Mouse (Mus musculus): Measurements from ENCODE around the gene P2rx7. TPM values are rescaled to one million over a fixed set of nuclear protein-coding genes. Genes with fewer than 3 reads are reported as not detected.
A peak's percentile ranks its signal among the peaks of the same experiment; 100 is the strongest.

Gene P2rx7
- 1 to 10 TPM; 4.0 to 4.6 TPM for total RNA-seq (2021)
- long read RNA-seq, experiment 1, partial matches to known transcripts = 0 of 1 reads
- long read RNA-seq, experiment 1, other reads (novel, unspliced or antisense) = 0 of 1 reads
- long read RNA-seq, experiment 2, partial matches to known transcripts = 0 of 5 reads
- long read RNA-seq, experiment 2, other reads (novel, unspliced or antisense) = 1 of 5 reads

- no peak for DNase-seq (ENCODE audit: low spot score in 2 of 2)
These were observed at the start of gene P2rx7 for GRCm38 (mm10) chr5:122643701-122644100. Gene P2rx7, plus strand, starts transcription at chr5:122643911.

DNA sequence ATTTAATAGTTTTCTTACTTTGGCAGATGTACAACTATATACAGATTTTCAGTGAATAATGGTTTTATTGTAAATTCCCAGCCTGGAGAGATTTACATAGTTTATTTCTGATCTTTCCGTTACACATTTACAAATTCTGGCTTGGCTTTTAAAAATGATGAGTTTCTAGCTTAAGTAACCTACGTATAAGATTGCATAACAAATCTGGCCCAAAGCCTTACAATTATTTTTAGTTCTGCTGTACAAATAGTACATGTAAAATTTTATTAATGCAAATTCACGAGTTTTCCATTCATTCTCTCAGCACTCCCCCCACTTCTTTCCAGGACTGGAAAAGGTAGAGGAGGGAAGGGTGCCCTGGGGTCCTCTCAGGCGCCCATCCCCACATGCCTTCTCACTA lies 48.2 kb upstream of the P2rx7 start:
- no peak for DNase-seq (ENCODE audit: low spot score in 2 of 2)

- DNase-seq (ENCODE audit: low spot score in 2 of 2) = no peak
These were observed 41.5 kb upstream of the P2rx7 start for GRCm38 (mm10) chr5:122602233-122602632.

DNA sequence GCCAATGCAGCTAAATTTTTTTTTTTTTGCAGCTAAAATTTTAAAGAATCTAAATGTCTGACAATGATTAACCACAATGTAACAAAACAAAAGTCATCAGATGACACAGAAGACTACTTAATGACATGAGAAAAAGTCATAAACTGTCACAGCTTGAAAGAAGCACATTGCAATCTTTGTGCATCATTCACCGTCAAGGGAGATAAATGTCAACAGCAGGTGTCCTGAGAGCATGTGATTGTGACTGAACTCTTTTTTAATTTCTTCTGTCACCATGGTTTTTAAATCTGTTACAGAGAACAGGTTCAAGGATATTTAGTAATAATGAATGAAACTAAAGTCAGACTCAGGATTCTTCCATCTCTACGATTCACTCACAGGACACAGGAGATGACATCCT lies 38.8 kb upstream of the P2rx7 start:
- DNase-seq (ENCODE audit: low spot score in 2 of 2) = no peak

DNA sequence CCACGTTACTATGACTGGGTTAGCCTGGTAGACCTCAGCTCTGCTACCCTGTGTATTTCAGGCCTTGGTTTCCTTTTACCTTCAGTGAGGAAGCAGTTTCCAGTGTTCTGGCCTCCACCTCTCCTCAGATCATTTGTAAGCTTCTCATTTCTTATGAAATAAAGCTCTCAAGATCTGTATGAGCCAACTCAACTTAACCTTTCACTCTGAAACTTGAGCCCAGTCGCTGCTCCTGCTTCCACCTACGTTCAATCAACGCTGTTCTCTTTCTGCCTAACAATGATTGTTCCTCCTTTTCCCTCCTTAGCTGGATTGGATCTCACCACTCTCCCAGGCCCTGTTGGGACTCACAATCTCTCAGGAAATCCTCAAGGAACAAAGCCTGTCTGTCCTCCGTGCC lies 32.1 kb upstream of the P2rx7 start:
- no peak for DNase-seq (ENCODE audit: low spot score in 2 of 2)

GRCm38 (mm10) chr5:122613908-122614732 lies 29.6 kb upstream of the P2rx7 start, which contains the start of gene Ift81:
Gene Ift81, minus strand, starts transcription at chr5:122614518.
- peak; percentile 81 to 89 for DNase-seq (ENCODE audit: low spot score in 2 of 2)

- no peak for DNase-seq (ENCODE audit: low spot score in 2 of 2)
These were observed 26.0 kb upstream of the P2rx7 start for GRCm38 (mm10) chr5:122617718-122618117.

- no peak for DNase-seq (ENCODE audit: low spot score in 2 of 2)
These were observed 23.9 kb upstream of the P2rx7 start for GRCm38 (mm10) chr5:122619686-122620296.

- no peak for DNase-seq (ENCODE audit: low spot score in 2 of 2)
These were observed 22.3 kb upstream of the P2rx7 start for GRCm38 (mm10) chr5:122621376-122621886.

DNA sequence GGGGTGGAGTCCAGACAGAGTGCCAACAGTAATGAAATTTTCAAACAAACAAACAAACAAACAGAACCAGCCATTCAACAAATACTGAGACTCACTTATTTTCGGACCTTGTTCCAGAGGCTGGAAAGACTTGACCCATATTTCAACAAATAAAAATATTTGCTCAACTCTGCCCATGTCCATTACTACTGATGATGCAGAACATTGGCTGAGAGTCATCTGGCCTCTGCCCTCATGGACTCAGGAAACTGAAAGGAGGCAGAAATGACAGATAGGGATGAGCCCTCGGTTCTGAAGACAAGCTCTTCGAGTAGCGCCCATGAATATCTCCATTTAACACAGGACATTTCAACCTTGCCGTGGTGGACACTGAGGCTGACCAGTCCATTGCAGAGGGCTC lies 21.2 kb upstream of the P2rx7 start:
- DNase-seq (ENCODE audit: low spot score in 2 of 2) = no peak

GRCm38 (mm10) chr5:122623861-122624260 lies 19.9 kb upstream of the P2rx7 start:
- DNase-seq (ENCODE audit: low spot score in 2 of 2) = no peak

DNA sequence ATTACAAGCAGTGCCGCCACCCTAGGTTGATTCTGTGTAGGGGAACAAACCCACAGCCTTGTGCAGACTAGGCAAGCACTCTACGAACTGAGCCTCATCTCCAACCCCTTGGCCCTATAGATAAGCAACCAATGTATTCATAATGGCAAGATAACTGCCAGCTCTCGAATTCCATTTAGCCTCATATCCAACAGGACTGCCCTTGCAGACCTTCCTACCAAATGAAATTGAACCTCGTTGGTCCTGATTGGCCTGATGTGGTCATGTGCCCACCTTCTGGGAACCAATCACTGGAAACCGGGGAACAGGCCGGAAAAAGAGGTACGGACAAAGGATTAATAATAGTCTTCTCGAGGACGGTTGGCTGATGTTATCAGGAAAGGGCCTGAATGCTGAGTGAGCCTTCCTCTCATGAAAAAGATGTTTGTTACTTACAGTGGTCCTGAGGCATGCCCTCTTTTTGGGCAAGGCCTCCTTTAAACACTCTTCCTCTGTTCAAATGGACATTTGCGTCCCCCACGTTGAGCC lies 18.7 kb upstream of the P2rx7 start:
- no peak for DNase-seq (ENCODE audit: low spot score in 2 of 2)

DNA sequence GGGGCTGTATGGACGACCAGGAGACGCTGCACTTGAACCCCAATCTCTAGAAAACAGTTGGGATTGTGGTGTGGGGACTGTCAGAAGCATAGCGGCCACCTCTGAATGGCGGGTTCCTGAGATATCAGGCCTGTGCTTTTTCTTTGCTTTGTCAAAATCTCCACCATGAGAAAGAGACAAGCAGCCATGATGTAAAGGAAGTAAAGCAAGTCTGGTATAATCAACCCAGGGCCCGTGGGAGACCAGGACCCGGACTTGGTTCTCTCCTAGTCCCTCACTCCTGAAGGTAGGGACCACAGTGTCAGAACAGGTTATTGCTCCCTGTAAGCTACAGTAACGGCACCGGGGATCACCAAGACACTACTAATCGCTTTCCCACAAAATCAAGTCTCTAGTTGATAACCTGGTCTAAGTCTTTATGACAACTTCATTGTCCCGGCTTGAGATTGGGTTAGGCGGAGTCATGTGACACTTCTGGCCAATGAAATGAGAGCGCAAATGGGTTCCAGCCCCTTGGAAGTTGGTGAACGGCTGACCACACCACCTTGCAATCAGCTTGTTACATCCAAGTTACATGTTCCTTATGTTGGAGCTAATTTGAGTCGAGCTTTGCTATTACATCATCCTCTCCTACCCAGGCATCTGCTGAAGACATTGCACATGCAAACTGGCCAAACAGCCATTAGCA lies 18.0 kb upstream of the P2rx7 start:
- DNase-seq (ENCODE audit: low spot score in 2 of 2) = no peak

DNA sequence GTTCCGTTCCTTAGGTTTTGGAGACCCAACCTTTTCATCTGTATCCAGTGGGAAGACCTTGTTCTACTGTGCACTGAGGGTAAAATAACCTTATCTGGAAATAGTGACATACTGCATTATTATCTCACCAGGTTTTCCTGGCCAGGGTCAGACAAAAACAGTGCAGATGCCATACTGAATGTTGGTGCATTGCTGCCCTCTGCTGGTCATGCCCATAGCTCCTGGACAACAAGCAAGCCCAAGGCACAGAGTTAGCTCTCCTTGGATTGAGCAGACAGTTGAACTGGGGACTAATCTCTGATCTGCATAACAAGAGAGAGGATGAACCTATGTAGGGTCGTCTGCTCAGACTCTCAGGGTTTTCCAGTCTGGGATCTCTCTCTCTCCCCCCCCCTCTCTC lies 16.5 kb upstream of the P2rx7 start:
- DNase-seq (ENCODE audit: low spot score in 2 of 2) = peak; percentile 66 to 79

DNA sequence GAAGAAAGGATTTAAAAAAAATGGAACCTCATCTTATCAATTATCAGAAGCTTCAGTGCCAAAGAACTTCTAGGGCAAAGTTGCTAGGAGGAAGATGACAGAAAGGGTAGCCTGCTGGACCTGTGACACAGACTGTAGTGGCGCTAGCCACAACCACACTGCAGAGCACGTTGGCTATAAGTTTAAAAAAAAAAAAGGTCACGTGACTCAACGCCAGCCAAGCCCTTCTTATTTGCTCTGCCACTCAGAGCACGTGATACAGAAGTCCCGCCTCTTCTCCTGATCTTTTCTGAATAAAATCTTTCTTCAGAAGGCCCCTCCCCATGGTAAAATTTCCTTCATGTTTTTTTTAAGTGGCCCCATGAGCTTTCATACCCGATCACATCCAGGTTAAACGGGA lies 8.5 kb upstream of the P2rx7 start:
- DNase-seq (ENCODE audit: low spot score in 2 of 2) = no peak

DNA sequence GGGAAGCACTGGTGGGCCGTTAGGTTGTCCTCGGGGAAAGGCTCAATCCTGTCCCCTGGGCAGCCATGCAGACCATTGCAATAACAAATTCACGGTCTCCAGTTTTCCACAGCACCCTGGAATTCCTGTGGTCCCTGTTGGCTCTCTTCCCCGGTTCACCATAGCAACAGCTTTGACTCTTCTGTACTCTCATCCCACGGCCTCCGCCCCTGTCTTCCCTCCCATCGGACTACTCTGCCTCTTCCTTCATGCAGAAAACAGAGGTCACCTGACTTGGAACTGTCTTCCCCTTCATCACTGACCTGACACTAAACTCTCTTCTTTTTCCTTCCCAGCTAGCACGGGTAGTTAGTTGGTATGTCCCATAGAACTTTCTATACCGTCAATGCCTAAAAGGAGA lies 7.4 kb upstream of the P2rx7 start:
- no peak for DNase-seq (ENCODE audit: low spot score in 2 of 2)

- DNase-seq (ENCODE audit: low spot score in 2 of 2) = no peak
These were observed 6.8 kb upstream of the P2rx7 start for GRCm38 (mm10) chr5:122636958-122637357.

DNA sequence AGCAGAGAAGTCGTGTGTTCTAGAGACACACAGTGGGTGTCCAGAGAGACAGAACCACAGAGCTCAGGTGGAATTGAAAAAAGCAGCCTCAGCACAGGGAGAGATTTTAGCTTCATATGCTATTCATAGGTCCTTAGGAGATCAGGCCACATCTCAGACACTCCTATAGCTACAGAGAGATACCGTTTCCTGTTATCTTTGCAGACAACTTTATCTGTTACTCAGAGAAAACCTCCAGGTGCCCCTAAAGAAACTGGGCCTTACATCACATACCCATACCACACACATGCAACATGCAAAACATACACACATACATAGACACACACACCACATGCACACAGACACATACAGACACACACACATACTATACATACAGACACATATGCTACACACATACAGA lies 5.4 kb upstream of the P2rx7 start:
- no peak for DNase-seq (ENCODE audit: low spot score in 2 of 2)

DNA sequence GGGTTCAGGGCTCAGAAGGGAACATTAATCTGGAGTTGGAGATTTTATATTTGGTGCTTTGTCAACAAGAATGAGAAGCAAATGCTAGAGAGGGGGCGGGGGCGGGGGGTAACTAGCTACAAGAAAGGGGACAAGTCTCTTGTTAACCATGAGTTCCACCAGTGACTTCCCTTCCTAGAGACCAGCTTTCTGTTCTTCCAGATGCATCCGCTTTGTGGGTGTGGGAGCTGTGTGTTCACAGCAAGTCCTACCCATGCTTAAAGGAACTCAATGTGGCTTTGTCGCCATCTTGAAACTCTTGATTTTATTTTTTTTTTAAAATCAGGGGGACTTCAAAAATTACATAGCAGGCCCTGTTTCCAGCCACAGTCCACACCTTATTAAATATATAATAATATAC lies 4.2 kb upstream of the P2rx7 start:
- DNase-seq (ENCODE audit: low spot score in 2 of 2) = no peak

- no peak for DNase-seq (ENCODE audit: low spot score in 2 of 2)
These were observed 3.7 kb upstream of the P2rx7 start for GRCm38 (mm10) chr5:122639986-122640385.

DNA sequence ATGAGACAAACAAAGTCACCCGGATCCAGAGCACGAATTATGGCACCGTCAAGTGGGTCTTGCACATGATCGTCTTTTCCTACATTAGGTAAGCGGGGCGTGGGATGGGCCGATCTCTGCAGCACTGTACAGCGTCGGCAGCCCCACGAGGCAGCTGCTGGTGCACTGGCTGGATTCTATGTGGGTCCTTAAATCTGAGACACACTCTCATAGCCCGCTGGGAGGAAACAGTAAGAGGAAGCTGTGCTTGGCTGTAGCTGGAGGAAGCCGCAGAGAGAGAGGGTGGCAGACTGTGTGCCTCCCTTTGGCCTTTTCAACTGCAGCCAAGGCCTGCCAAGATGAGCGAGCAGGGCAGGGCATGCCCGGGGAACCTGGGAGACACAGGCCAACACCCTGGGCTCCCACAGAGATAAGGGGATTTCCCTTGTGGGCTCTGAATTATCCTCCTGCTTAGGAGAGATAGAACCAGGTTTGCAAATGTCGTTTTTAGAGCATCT lies 448 bp downstream of the P2rx7 start:
- no peak for DNase-seq (ENCODE audit: low spot score in 2 of 2)
